Mouse (Mus musculus): Measurements from ENCODE around the gene Thap7.

GRCm38 (mm10) chr16:17486505-17486904 is 44.4 kb downstream of the Thap7 start:
- no peak for TF ChIP-seq CTCF (IDR thresholded peaks at IDR 0.05; ENCODE audit: low read depth)
- no peak for TF ChIP-seq EP300 (optimal IDR thresholded peaks at IDR 0.05)
